In genomic region chr4:155839483-155839910, GRCm38 (mm10) we compare ENCODE assay signal across 8 mouse cellular contexts. TPM values are rescaled to one million over a fixed set of nuclear protein-coding genes. Genes with fewer than 3 reads are reported as not detected.
DNase-seq lines count a peak whose midpoint lies in the region; ATAC-seq and TF ChIP-seq lines count a peak whose summit lies in the region.

Gene Mxra8 (plus strand): TSS chr4:155839680.

- WGBS in embryonic facial prominence, embryonic 14.5 days = 6% methylated on average over 16 of the region's 16 CpGs
- 4% methylated on average over 16 of the region's 16 CpGs for WGBS in heart, embryonic 14.5 days
- 4% methylated on average over 16 of the region's 16 CpGs for WGBS in kidney, postnatal 0 days
- WGBS in stomach, embryonic 16.5 days = 6% methylated on average over 16 of the region's 16 CpGs

- peak; percentile 84 for ATAC-seq in embryonic facial prominence, embryonic 14.5 days (ENCODE audit: low read depth)
- ATAC-seq in heart, embryonic 14.5 days (ENCODE audit: insufficient number of reproducible peaks, insufficient read depth, low FRiP score, low read depth) = peak; percentile 92
- ATAC-seq in kidney, postnatal 0 days (replicated peaks; ENCODE audit: low FRiP score, low read depth) = peak; percentile 94
- peak; percentile 91 for ATAC-seq in stomach, embryonic 16.5 days (ENCODE audit: insufficient read depth, low FRiP score)

- TF ChIP-seq CTCF in kidney, postnatal 0 days (IDR thresholded peaks at IDR 0.05; ENCODE audit: low read depth) = no peak

- H3K9me3 ChIP-seq in embryonic facial prominence, embryonic 14.5 days (ENCODE audit: control insufficient read depth, low read length) = no peaks in the 10 kb centered on the region
- H3K9me3 ChIP-seq in heart, embryonic 14.5 days (ENCODE audit: control insufficient read depth, low read length) = no peaks in the 10 kb centered on the region
- no peaks in the 10 kb centered on the region for H3K9me3 ChIP-seq in kidney, postnatal 0 days (replicated peaks; ENCODE audit: low read length)
- no peaks in the 10 kb centered on the region for H3K9me3 ChIP-seq in stomach, embryonic 16.5 days (replicated peaks; ENCODE audit: control insufficient read depth, low read length)

- peaks cover 30% of the 10 kb centered on the region for H3K4me1 ChIP-seq in embryonic facial prominence, embryonic 14.5 days (ENCODE audit: control insufficient read depth, insufficient read depth, low read length)
- peaks cover 22 to 41% of the 10 kb centered on the region in 2 experiments for H3K4me1 ChIP-seq in heart, embryonic 14.5 days (ENCODE audit: control insufficient read depth in 2 of 2, insufficient read depth in 2 of 2, low read length in 2 of 2)
- H3K4me1 ChIP-seq in kidney, postnatal 0 days (replicated peaks; ENCODE audit: insufficient read depth, low read length) = peaks cover 13% of the 10 kb centered on the region; the same call in 1 of the 2 replicates
- peaks cover 33% of the 10 kb centered on the region for H3K4me1 ChIP-seq in stomach, embryonic 16.5 days (ENCODE audit: control insufficient read depth, insufficient read depth, low read length)

- H3K27me3 ChIP-seq in embryonic facial prominence, embryonic 14.5 days (replicated peaks; ENCODE audit: control insufficient read depth, insufficient read depth, low read length) = no peaks in the 10 kb centered on the region
- H3K27me3 ChIP-seq in heart, embryonic 14.5 days (ENCODE audit: control insufficient read depth, insufficient read depth, low read length) = peaks cover 5% of the 10 kb centered on the region
- H3K27me3 ChIP-seq in kidney, postnatal 0 days (ENCODE audit: insufficient read depth, low read length) = no peaks in the 10 kb centered on the region
- H3K27me3 ChIP-seq in stomach, embryonic 16.5 days (ENCODE audit: control insufficient read depth, insufficient read depth, low read length) = no peaks in the 10 kb centered on the region

- H3K9ac ChIP-seq in embryonic facial prominence, embryonic 14.5 days (ENCODE audit: low read depth, low read length) = peak within 1 kb of the TSS; percentile 69
- peak within 1 kb of the TSS; percentile 76 for H3K9ac ChIP-seq in heart, embryonic 14.5 days (ENCODE audit: low read length)
- H3K9ac ChIP-seq in kidney, postnatal 0 days (ENCODE audit: low read depth, low read length) = peak within 1 kb of the TSS; percentile 54
- peak within 1 kb of the TSS; percentile 80 for H3K9ac ChIP-seq in stomach, embryonic 16.5 days (ENCODE audit: low read length)

- H3K36me3 ChIP-seq in embryonic facial prominence, embryonic 14.5 days (ENCODE audit: control insufficient read depth, insufficient read depth, low read length) = peaks cover 14% of the 10 kb centered on the region; the same call in 1 of the 2 replicates
- peaks cover 21% of the 10 kb centered on the region for H3K36me3 ChIP-seq in heart, embryonic 14.5 days (ENCODE audit: control insufficient read depth, insufficient read depth, low read length)
- H3K36me3 ChIP-seq in kidney, postnatal 0 days (ENCODE audit: insufficient read depth, low read length) = peaks cover 15% of the 10 kb centered on the region
- H3K36me3 ChIP-seq in stomach, embryonic 16.5 days (ENCODE audit: control insufficient read depth, insufficient read depth, low read length) = no peaks in the 10 kb centered on the region; the same call in none of the 2 replicates

- peak within 1 kb of the TSS; percentile 81 for H3K27ac ChIP-seq in embryonic facial prominence, embryonic 14.5 days (replicated peaks; ENCODE audit: low read depth, low read length)
- peak within 1 kb of the TSS; percentile 85 to 86 for H3K27ac ChIP-seq in heart, embryonic 14.5 days (replicated peaks in 1 of 2; ENCODE audit: control insufficient read depth in 1 of 2, insufficient read depth in 1 of 2, low read depth in 2 of 2, low read length in 2 of 2)
- peak within 1 kb of the TSS; percentile 91 for H3K27ac ChIP-seq in kidney, postnatal 0 days
- peak within 1 kb of the TSS; percentile 97 for H3K27ac ChIP-seq in stomach, embryonic 16.5 days (ENCODE audit: low read length)

- H3K4me3 ChIP-seq in embryonic facial prominence, embryonic 14.5 days (ENCODE audit: low read depth, low read length) = peak within 1 kb of the TSS; percentile 52
- H3K4me3 ChIP-seq in heart, embryonic 14.5 days (ENCODE audit: control insufficient read depth in 1 of 2, insufficient read depth in 1 of 2, low read depth in 1 of 2, low read length in 2 of 2) = peak within 1 kb of the TSS; percentile 51 to 54
- peak within 1 kb of the TSS; percentile 47 for H3K4me3 ChIP-seq in kidney, postnatal 0 days (replicated peaks; ENCODE audit: low read depth, low read length)
- peak within 1 kb of the TSS; percentile 69 for H3K4me3 ChIP-seq in stomach, embryonic 16.5 days (replicated peaks; ENCODE audit: low read length)

- H3K4me2 ChIP-seq in embryonic facial prominence, embryonic 14.5 days (ENCODE audit: low read depth, low read length) = peak within 1 kb of the TSS; percentile 94
- H3K4me2 ChIP-seq in heart, embryonic 14.5 days (ENCODE audit: low read length) = peak within 1 kb of the TSS; percentile 88
- H3K4me2 ChIP-seq in kidney, postnatal 0 days (ENCODE audit: low read length) = peak within 1 kb of the TSS; percentile 73
- H3K4me2 ChIP-seq in stomach, embryonic 16.5 days (ENCODE audit: low read depth, low read length) = peak within 1 kb of the TSS; percentile 93

- no peak for DNase-seq in thymus, postnatal 0 days (ENCODE audit: low spot score)
- no peak for DNase-seq in thymus, postnatal 4 days
- DNase-seq in embryonic facial prominence, embryonic 14.5 days (ENCODE audit: low spot score) = peak; percentile 92
- DNase-seq in kidney, postnatal 0 days (ENCODE audit: low spot score) = peak; percentile 98
- DNase-seq in lung, postnatal 36 days = peak; percentile 95
- DNase-seq in thymus, postnatal 10 days (ENCODE audit: low spot score in 2 of 2) = no peak

RNA-seq across cellular contexts. Expression of gene Mxra8, which starts in this region (rescaled TPM):
- polyA plus RNA-seq in thymus, postnatal 0 days (2015; fragmentation: Nextera tagmentation; extraction: Ambion mirVana) = 15.1 and 18.1 TPM in 2 replicates
- 138 and 142 TPM in 2 replicates for polyA plus RNA-seq in embryonic facial prominence, embryonic 14.5 days (2014; fragmentation: Nextera tagmentation; extraction: Ambion mirVana)
- 55.5 and 75.6 TPM in 2 replicates for polyA plus RNA-seq in heart, embryonic 14.5 days (2014; fragmentation: Nextera tagmentation; extraction: Ambion mirVana)
- 100 and 111 TPM in 2 replicates for polyA plus RNA-seq in kidney, postnatal 0 days (2015; fragmentation: Nextera tagmentation; extraction: Ambion mirVana)
- 126 and 152 TPM in 2 replicates for polyA plus RNA-seq in stomach, embryonic 16.5 days (2015; fragmentation: Nextera tagmentation; extraction: Ambion mirVana)

Comparison
In these comparisons a context has a peak if more than half of its experiments do, and no peak if none do; other contexts are left out.
1. DNase-seq: peak in embryonic facial prominence, embryonic 14.5 days (single experiment), kidney, postnatal 0 days (single experiment) and lung, postnatal 36 days (single experiment); none in thymus, postnatal 0 days (single experiment), thymus, postnatal 4 days (single experiment) and thymus, postnatal 10 days (0 of 2).
2. Peak in every context shown above with its lines, with median percentiles within 50 percentile points of each other: ATAC-seq, H3K27ac ChIP-seq, H3K4me2 ChIP-seq, H3K4me3 ChIP-seq and H3K9ac ChIP-seq.